ENCODE assay signal across 16 mouse cellular contexts in genomic region chr1:167114363-167115050, GRCm38 (mm10).
A peak's percentile ranks its signal among the peaks of the same experiment; 100 is the strongest.
DNase-seq lines count a peak whose midpoint lies in the region; ATAC-seq and TF ChIP-seq lines count a peak whose summit lies in the region.
"Had no signal": no experiment of that assay in that cellular context is flagged by ENCODE, and none has a peak within 500 bp of the region (broad histone marks: within the 10 kb centered on the region; RNA-seq: fewer than 3 reads in every experiment).

No protein-coding gene starts in this region.

- H3K4me2 ChIP-seq in lung, embryonic 14.5 days = no peak overlapping the region
- no peak overlapping the region for H3K4me2 ChIP-seq in midbrain, postnatal 0 days (ENCODE audit: low read depth, low read length, poor library complexity, severe bottlenecking)
- H3K4me2 ChIP-seq: embryonic facial prominence, embryonic 12.5 days; kidney, embryonic 15.5 days; liver, embryonic 13.5 days; neural tube, embryonic 13.5 days had no signal

- no peak overlapping the region for H3K9ac ChIP-seq in lung, embryonic 14.5 days
- H3K9ac ChIP-seq in midbrain, postnatal 0 days (replicated peaks; ENCODE audit: low read length, poor library complexity, severe bottlenecking) = no peak overlapping the region
- H3K9ac ChIP-seq: embryonic facial prominence, embryonic 12.5 days; kidney, embryonic 15.5 days; liver, embryonic 13.5 days; neural tube, embryonic 13.5 days had no signal

- no peaks in the 10 kb centered on the region for H3K4me1 ChIP-seq in heart, embryonic 10.5 days
- H3K4me1 ChIP-seq in lung, embryonic 14.5 days (ENCODE audit: insufficient read depth) = no peaks in the 10 kb centered on the region
- no peaks in the 10 kb centered on the region; the same call in 1 of the 2 replicates for H3K4me1 ChIP-seq in midbrain, postnatal 0 days (ENCODE audit: insufficient read depth, low read length)
- H3K4me1 ChIP-seq: embryonic facial prominence, embryonic 12.5 days; kidney, embryonic 15.5 days; liver, embryonic 13.5 days had no signal

- H3K4me3 ChIP-seq in heart, embryonic 10.5 days = no peak overlapping the region
- H3K4me3 ChIP-seq in lung, embryonic 14.5 days (ENCODE audit: low read depth, low read length) = no peak overlapping the region
- H3K4me3 ChIP-seq in midbrain, postnatal 0 days (ENCODE audit: low read depth, low read length) = no peak overlapping the region
- H3K4me3 ChIP-seq: embryonic facial prominence, embryonic 12.5 days; kidney, embryonic 15.5 days; liver, embryonic 13.5 days; neural tube, embryonic 13.5 days had no signal

- no peaks in the 10 kb centered on the region for H3K27me3 ChIP-seq in heart, embryonic 10.5 days (ENCODE audit: insufficient read depth, poor library complexity, severe bottlenecking)
- H3K27me3 ChIP-seq in lung, embryonic 14.5 days (ENCODE audit: insufficient read depth, low read length) = no peaks in the 10 kb centered on the region
- H3K27me3 ChIP-seq in midbrain, postnatal 0 days (ENCODE audit: insufficient read depth, low read length) = no peaks in the 10 kb centered on the region
- H3K27me3 ChIP-seq: embryonic facial prominence, embryonic 12.5 days; kidney, embryonic 15.5 days; liver, embryonic 13.5 days; neural tube, embryonic 13.5 days had no signal

- ATAC-seq in lung, embryonic 14.5 days (ENCODE audit: insufficient read depth) = no peak
- ATAC-seq in midbrain, postnatal 0 days (ENCODE audit: low FRiP score) = no peak
- ATAC-seq: CD4-positive, CD25-positive, alpha-beta regulatory T cell, adult 4 months; intestine, embryonic 16.5 days had no signal

- WGBS in heart, embryonic 10.5 days = 50% methylated on average over 4 of the region's 4 CpGs
- 42% methylated on average over 4 of the region's 4 CpGs for WGBS in lung, embryonic 14.5 days
- 48% methylated on average over 4 of the region's 4 CpGs for WGBS in midbrain, postnatal 0 days

- H3K9me3 ChIP-seq in heart, embryonic 10.5 days = no peaks in the 10 kb centered on the region
- no peaks in the 10 kb centered on the region for H3K9me3 ChIP-seq in lung, embryonic 14.5 days (ENCODE audit: low read depth, low read length)
- no peaks in the 10 kb centered on the region for H3K9me3 ChIP-seq in midbrain, postnatal 0 days (ENCODE audit: low read length)
- H3K9me3 ChIP-seq: embryonic facial prominence, embryonic 12.5 days; kidney, embryonic 15.5 days; liver, embryonic 13.5 days; neural tube, embryonic 13.5 days had no signal

- H3K27ac ChIP-seq in heart, embryonic 10.5 days = no peak overlapping the region
- H3K27ac ChIP-seq in lung, embryonic 14.5 days (ENCODE audit: low read depth) = no peak overlapping the region
- no peak overlapping the region for H3K27ac ChIP-seq in midbrain, postnatal 0 days (ENCODE audit: low read depth, low read length)
- H3K27ac ChIP-seq: embryonic facial prominence, embryonic 12.5 days; kidney, embryonic 15.5 days; liver, embryonic 13.5 days; macrophage; neural tube, embryonic 13.5 days had no signal

- no peak for TF ChIP-seq CTCF in lung, embryonic 14.5 days (IDR thresholded peaks at IDR 0.05; ENCODE audit: low read depth)
- no peak for TF ChIP-seq CTCF in midbrain, postnatal 0 days (IDR thresholded peaks at IDR 0.05)

- peak; percentile 9 for DNase-seq in cerebellum, adult 9-11 months
- DNase-seq in cerebellum, adult 11 months = no peak
- peak; percentile 9 for DNase-seq in heart, adult 8-10 months (ENCODE audit: low spot score)
- no peak for DNase-seq in heart, embryonic 10.5 days (ENCODE audit: low spot score)
- DNase-seq in lung, embryonic 14.5 days = peak; percentile 62
- no peak for DNase-seq in lung, postnatal 10 days
- DNase-seq in midbrain, postnatal 0 days (ENCODE audit: low spot score) = peak; percentile 42
- no peak for DNase-seq in frontal cortex, adult 2 months (ENCODE audit: extremely low spot score in 1 of 2, low spot score in 1 of 2)
- DNase-seq: liver, embryonic 13.5 days had no signal

- H3K36me3 ChIP-seq in heart, embryonic 10.5 days = no peaks in the 10 kb centered on the region
- H3K36me3 ChIP-seq in lung, embryonic 14.5 days (ENCODE audit: insufficient read depth) = no peaks in the 10 kb centered on the region
- H3K36me3 ChIP-seq in midbrain, postnatal 0 days (ENCODE audit: insufficient read depth, low read length) = no peaks in the 10 kb centered on the region
- H3K36me3 ChIP-seq: embryonic facial prominence, embryonic 12.5 days; G1E; kidney, embryonic 15.5 days; liver, embryonic 13.5 days; neural tube, embryonic 13.5 days had no signal

Comparison
In these comparisons a context has a peak if more than half of its experiments do, and no peak if none do; other contexts are left out.
1. DNase-seq: peak in cerebellum, adult 9-11 months (single experiment), heart, adult 8-10 months (single experiment), lung, embryonic 14.5 days (single experiment) and midbrain, postnatal 0 days (single experiment); none in cerebellum, adult 11 months (single experiment), heart, embryonic 10.5 days (single experiment), lung, postnatal 10 days (single experiment) and frontal cortex, adult 2 months (0 of 2).